Mouse (Mus musculus) lung, adult 2 months (tissue): ENCODE results near the gene 1810037I17Rik.

Experiments
- CTCF ChIP-seq: fragments of 200-500 bp; IDR thresholded peaks from 2 replicates; pipeline ENCODE4 v1.5.1; 2011; ENCODE audit warnings: mild to moderate bottlenecking, low read length, control low read depth; ENCODE audit not compliant: insufficient read depth
- POLR2A ChIP-seq: fragments of 200-500 bp; IDR thresholded peaks from 2 replicates; pipeline ENCODE4 v1.6.1; 2011; ENCODE audit warnings: low read depth, mild to moderate bottlenecking, control low read depth, low read length, borderline replicate concordance; ENCODE audit errors: extremely low read depth

GRCm38 (mm10) chr3:122895189-122895731, 28.7 kb upstream of the 1810037I17Rik start:
- TF ChIP-seq CTCF (no peak), POLR2A (no peak)
